Mouse (Mus musculus) forebrain, embryonic 14.5 days (tissue): ENCODE data around the gene Sfpq. TPM values are rescaled to one million over a fixed set of nuclear protein-coding genes. Genes with fewer than 3 reads are reported as not detected.

Source experiments
- ATAC-seq: fragments of 200-750 bp; cut with Nextera tagmentation; 2 replicates; pipeline ENCODE4 v1.8.0; 2017; ENCODE audit warnings: mild to moderate bottlenecking, moderate library complexity
- DNase-seq: peaks from one replicate; pipeline ENCODE4 v3.0.0-alpha.2; 2015; ENCODE audit warnings: low spot score
- H3K27ac ChIP-seq: fragments of 300-500 bp; sonication (generic); 2 replicates; pipeline ENCODE4 v1.5.1; 2014; ENCODE audit warnings: low read depth, mild to moderate bottlenecking, control low read depth, low read length, moderate library complexity
- H3K27me3 ChIP-seq: fragments of 300-500 bp; sonication (generic); replicated peaks from 2 replicates; pipeline ENCODE4 v1.6.1; 2014; ENCODE audit warnings: low read length, control low read depth, mixed read lengths; ENCODE audit not compliant: control insufficient read depth, insufficient read depth
- H3K36me3 ChIP-seq: fragments of 300-500 bp; sonication (generic); 2 replicates; pipeline ENCODE4 v1.6.1; 2014; ENCODE audit warnings: low read length, control low read depth; ENCODE audit not compliant: control insufficient read depth, insufficient read depth
- H3K4me1 ChIP-seq: fragments of 300-500 bp; sonication (generic); 2 replicates; pipeline ENCODE4 v1.6.1; 2014; ENCODE audit warnings: antibody characterized with exemption, low read length, control low read depth; ENCODE audit not compliant: control insufficient read depth, insufficient read depth
- H3K4me2 ChIP-seq: fragments of 300-500 bp; sonication (generic); 2 replicates; pipeline ENCODE4 v1.6.1; 2014; ENCODE audit warnings: mild to moderate bottlenecking, control low read depth, low read length
- H3K4me3 ChIP-seq: fragments of 300-500 bp; sonication (generic); 2 replicates; pipeline ENCODE4 v1.5.1; 2014; ENCODE audit warnings: low read depth, low read length, control low read depth
- H3K9ac ChIP-seq: fragments of 300-500 bp; sonication (generic); 2 replicates; pipeline ENCODE4 v1.6.1; 2014; ENCODE audit warnings: mild to moderate bottlenecking, low read length, control low read depth, moderate library complexity
- H3K9me3 ChIP-seq: fragments of 300-500 bp; sonication (generic); replicated peaks from 2 replicates; pipeline ENCODE4 v1.6.1; 2016; ENCODE audit warnings: low read length, control low read depth, mixed read lengths; ENCODE audit not compliant: control insufficient read depth
- WGBS: fragments of 180-500 bp; shearing (Covaris S2); extraction: QIAGEN DNeasy Blood & Tissue Kit; methylation state at CpG from one replicate; pipeline ENCODE4 v1.1.7; 2014; 5-methylcytosine and 5-hydroxymethylcytosine counted together
- polyA plus RNA-seq: library from polyadenylated mRNA; unstranded; fragments of >200 nt; fragmentation: Nextera tagmentation; extraction: Ambion mirVana; gene quantifications from 2 replicates; pipeline ENCODE4 v1.2.1, GENCODE M21; 2014

Sfpq gene
- polyA plus RNA-seq, 1 experiment from 2014 or later = 102 TPM

DNA sequence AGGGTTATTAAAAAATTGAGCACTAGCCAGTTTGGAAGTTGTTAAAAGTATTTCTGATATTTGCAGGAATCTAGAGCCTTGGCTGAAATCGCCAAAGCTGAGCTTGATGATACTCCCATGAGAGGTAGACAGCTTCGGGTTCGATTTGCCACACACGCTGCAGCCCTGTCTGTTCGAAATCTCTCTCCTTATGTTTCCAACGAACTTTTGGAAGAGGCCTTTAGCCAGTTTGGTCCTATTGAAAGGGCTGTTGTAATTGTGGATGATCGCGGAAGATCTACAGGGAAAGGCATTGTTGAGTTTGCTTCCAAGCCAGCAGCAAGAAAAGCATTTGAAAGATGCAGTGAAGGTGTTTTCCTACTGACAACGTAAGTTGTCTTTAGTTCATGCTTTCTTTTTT is 2.1 kb downstream of the Sfpq start:
- H3K9me3 ChIP-seq = no peaks in the 10 kb centered on the region
- ATAC-seq (no peak), DNase-seq (no peak)
- peaks cover 58% of the 10 kb centered on the region for H3K36me3 ChIP-seq
- peak overlapping the region; percentile 100 for H3K4me3 ChIP-seq
- WGBS = 3% methylated on average over 9 of the region's 9 CpGs
- H3K4me2 ChIP-seq = peak overlapping the region; percentile 91
- H3K27ac ChIP-seq = no peak overlapping the region
- H3K27me3 ChIP-seq = no peaks in the 10 kb centered on the region
- peaks cover 25% of the 10 kb centered on the region for H3K4me1 ChIP-seq
- peak overlapping the region; percentile 100 for H3K9ac ChIP-seq

GRCm38 (mm10) chr4:127024240-127024639 is 3.1 kb downstream of the Sfpq start:
- Histone ChIP-seq H3K9ac (peak overlapping the region; percentile 100), H3K4me1 (peaks cover 25% of the 10 kb centered on the region), H3K9me3 (no peaks in the 10 kb centered on the region), H3K27ac (no peak overlapping the region), H3K4me3 (peak overlapping the region; percentile 100), H3K36me3 (peaks cover 64% of the 10 kb centered on the region), H3K27me3 (no peaks in the 10 kb centered on the region), H3K4me2 (peak overlapping the region; percentile 91)
- 71% methylated on average over 1 of the region's 1 CpGs for WGBS
- DNase-seq (no peak), ATAC-seq (no peak)

DNA sequence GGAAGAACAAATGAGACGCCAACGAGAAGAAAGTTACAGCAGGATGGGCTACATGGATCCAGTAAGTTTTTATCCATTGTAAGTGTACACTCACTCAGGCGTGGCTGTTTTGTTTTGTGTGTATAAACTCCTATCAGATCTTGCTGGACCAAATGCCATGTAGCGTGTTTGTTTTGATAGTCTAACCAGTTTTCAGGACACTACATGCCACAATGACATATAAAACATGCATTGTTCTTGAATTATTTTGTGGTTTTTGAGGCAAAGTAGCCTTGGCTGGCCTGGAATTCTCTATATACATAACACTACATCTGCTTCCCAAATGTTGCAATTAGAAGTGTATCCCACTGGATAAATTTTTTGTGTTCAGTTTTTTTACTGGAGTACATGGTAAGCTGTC is 5.7 kb downstream of the Sfpq start:
- Histone ChIP-seq H3K9me3 (no peaks in the 10 kb centered on the region), H3K9ac (no peak overlapping the region), H3K27ac (no peak overlapping the region), H3K4me1 (peaks cover 25% of the 10 kb centered on the region), H3K36me3 (peaks cover 89% of the 10 kb centered on the region), H3K27me3 (no peaks in the 10 kb centered on the region), H3K4me2 (no peak overlapping the region), H3K4me3 (no peak overlapping the region)
- ATAC-seq (no peak), DNase-seq (no peak)
- WGBS = 87% methylated on average over 4 of the region's 4 CpGs

DNA sequence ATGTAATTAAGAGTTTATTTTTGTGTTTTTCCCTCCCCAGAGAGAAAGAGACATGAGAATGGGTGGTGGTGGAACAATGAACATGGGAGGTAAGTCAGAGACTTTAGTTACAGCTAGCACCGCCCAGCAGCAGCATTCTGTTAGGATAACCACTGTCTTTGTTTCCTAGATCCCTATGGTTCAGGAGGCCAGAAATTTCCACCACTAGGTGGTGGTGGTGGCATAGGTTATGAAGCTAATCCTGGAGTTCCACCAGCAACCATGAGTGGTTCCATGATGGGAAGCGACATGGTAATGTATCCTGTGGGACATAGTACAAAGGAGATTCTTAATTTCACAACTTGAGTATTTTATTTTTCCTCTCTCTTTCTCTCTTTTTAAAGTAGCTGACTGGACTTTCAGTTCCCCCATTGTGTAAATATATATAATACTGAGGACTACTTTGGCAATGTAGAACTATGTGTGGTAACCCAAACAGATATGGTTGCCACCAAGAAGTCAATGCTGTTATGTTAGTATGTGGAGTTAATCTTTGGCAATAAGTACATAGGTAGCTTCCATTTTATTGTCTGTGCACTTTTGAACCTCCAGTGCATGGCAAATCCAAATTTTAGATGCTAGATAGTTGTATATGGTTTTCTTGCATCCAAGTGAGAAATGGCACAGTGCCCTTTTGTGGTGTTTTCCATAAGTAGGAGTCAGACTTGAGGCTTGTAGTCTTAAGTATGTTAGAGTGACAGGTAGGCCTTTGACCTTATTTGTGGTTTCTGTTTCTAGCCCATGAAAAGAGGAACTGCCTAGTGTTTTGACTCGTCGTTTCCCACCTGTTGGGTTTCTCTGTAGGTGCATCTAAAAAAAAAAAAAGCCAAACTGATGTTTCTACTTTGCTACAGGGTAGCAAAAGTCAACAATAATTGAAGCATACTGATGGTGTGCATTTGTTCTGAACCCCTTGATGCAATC is 6.4 kb downstream of the Sfpq start:
- DNase-seq (peak; percentile 71), ATAC-seq (peak; percentile 38; the same call in 1 of the 2 replicates)
- Histone ChIP-seq H3K4me1 (peaks cover 25% of the 10 kb centered on the region), H3K9ac (no peak overlapping the region), H3K27ac (no peak overlapping the region), H3K4me3 (no peak overlapping the region), H3K9me3 (no peaks in the 10 kb centered on the region), H3K27me3 (no peaks in the 10 kb centered on the region), H3K36me3 (peaks cover 95% of the 10 kb centered on the region), H3K4me2 (no peak overlapping the region)
- WGBS = 72% methylated on average over 4 of the region's 4 CpGs

GRCm38 (mm10) chr4:127037158-127037557 is 16.0 kb downstream of the Sfpq start:
- no peaks in the 10 kb centered on the region for H3K9me3 ChIP-seq
- H3K27ac ChIP-seq = no peak overlapping the region
- no peak overlapping the region for H3K4me3 ChIP-seq
- H3K27me3 ChIP-seq = no peaks in the 10 kb centered on the region
- peaks cover 92% of the 10 kb centered on the region for H3K36me3 ChIP-seq
- H3K9ac ChIP-seq = no peak overlapping the region
- ATAC-seq = no peak
- WGBS = 96% methylated on average over 3 of the region's 3 CpGs
- no peak for DNase-seq
- H3K4me1 ChIP-seq = no peaks in the 10 kb centered on the region
- no peak overlapping the region for H3K4me2 ChIP-seq

- ATAC-seq = no peak
- no peak overlapping the region for H3K9ac ChIP-seq
- no peaks in the 10 kb centered on the region for H3K9me3 ChIP-seq
- H3K4me3 ChIP-seq = no peak overlapping the region
- no peak for DNase-seq
- no peak overlapping the region for H3K4me2 ChIP-seq
- no peak overlapping the region for H3K27ac ChIP-seq
- no peaks in the 10 kb centered on the region for H3K27me3 ChIP-seq
- H3K36me3 ChIP-seq = peaks cover 90% of the 10 kb centered on the region
- WGBS = 89% methylated on average over 8 of the region's 8 CpGs
- no peaks in the 10 kb centered on the region for H3K4me1 ChIP-seq
These were observed 17.0 kb downstream of the Sfpq start for GRCm38 (mm10) chr4:127037908-127038827.

DNA sequence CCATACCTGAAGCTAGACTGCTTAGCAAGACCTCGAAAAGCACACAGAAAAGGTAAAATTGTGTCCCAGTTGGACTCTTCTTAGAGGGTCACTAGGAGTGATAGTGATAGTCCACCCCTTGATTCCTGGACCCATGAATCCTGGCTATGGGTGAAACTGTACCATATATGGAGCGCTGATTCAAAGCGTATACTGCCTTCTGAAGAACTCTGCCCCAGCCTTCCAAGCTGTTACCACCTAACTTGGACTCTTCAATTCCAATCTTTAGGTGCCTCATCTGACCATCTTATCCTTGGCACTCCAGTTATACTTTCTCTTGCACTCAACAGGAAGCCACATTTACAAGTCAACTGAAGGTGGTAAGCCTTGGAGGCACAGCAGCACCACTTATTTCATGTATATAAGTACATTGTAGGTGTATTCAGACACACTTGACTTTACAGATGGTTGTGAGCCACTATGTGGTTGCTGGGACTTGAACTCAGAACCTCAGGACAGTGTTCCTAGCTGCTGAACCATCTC is 17.8 kb downstream of the Sfpq start:
- DNase-seq = no peak
- 92% methylated on average over 3 of the region's 3 CpGs for WGBS
- Histone ChIP-seq H3K9me3 (no peaks in the 10 kb centered on the region), H3K4me3 (no peak overlapping the region), H3K4me1 (no peaks in the 10 kb centered on the region), H3K36me3 (peaks cover 83% of the 10 kb centered on the region), H3K27ac (no peak overlapping the region), H3K4me2 (no peak overlapping the region), H3K9ac (no peak overlapping the region), H3K27me3 (no peaks in the 10 kb centered on the region)
- ATAC-seq = no peak

- Histone ChIP-seq H3K4me1 (no peaks in the 10 kb centered on the region), H3K27me3 (no peaks in the 10 kb centered on the region), H3K4me3 (no peak overlapping the region), H3K9me3 (no peaks in the 10 kb centered on the region), H3K27ac (no peak overlapping the region), H3K4me2 (no peak overlapping the region), H3K36me3 (peaks cover 83% of the 10 kb centered on the region), H3K9ac (no peak overlapping the region)
- WGBS = 78% methylated on average over 3 of the region's 3 CpGs
- ATAC-seq = no peak
- DNase-seq = no peak
These were observed 18.9 kb downstream of the Sfpq start for GRCm38 (mm10) chr4:127039871-127040483.
